8 mouse cellular contexts compared by ENCODE assay signal in genomic region chr4:126103590-126104068, GRCm38 (mm10). TPM values are rescaled to one million over a fixed set of nuclear protein-coding genes. Genes with fewer than 3 reads are reported as not detected.
DNase-seq lines count a peak whose midpoint lies in the region; ATAC-seq and TF ChIP-seq lines count a peak whose summit lies in the region.

Gene Stk40, plus strand, starts transcription at chr4:126103957.

- no peak for TF ChIP-seq EP300 in liver, embryonic 14.5 days (IDR thresholded peaks at IDR 0.05; ENCODE audit: low read depth)
- peak; percentile 38 for TF ChIP-seq EP300 in stomach, postnatal 0 days (optimal IDR thresholded peaks at IDR 0.05)

- H3K9ac ChIP-seq in heart, embryonic 15.5 days, result peak within 1 kb of the TSS; percentile 90
- H3K9ac ChIP-seq in liver, embryonic 14.5 days (replicated peaks), result peak within 1 kb of the TSS; percentile 90
- H3K9ac ChIP-seq in neural tube, embryonic 11.5 days (ENCODE audit: low read length), result peak within 1 kb of the TSS; percentile 85
- H3K9ac ChIP-seq in stomach, postnatal 0 days (ENCODE audit: low read length), result peak within 1 kb of the TSS; percentile 95

- peak within 1 kb of the TSS; percentile 90 for H3K27ac ChIP-seq in forebrain, embryonic 10.5 days
- H3K27ac ChIP-seq in heart, embryonic 15.5 days, result peak within 1 kb of the TSS; percentile 94
- peak within 1 kb of the TSS; percentile 100 for H3K27ac ChIP-seq in liver, embryonic 14.5 days
- peak within 1 kb of the TSS; percentile 63 for H3K27ac ChIP-seq in neural tube, embryonic 11.5 days (ENCODE audit: low read depth, low read length)
- peak within 1 kb of the TSS; percentile 95 for H3K27ac ChIP-seq in stomach, postnatal 0 days (replicated peaks)

- peaks cover 21% of the 10 kb centered on the region for H3K36me3 ChIP-seq in forebrain, embryonic 10.5 days (replicated peaks)
- no peaks in the 10 kb centered on the region for H3K36me3 ChIP-seq in heart, embryonic 15.5 days
- no peaks in the 10 kb centered on the region for H3K36me3 ChIP-seq in liver, embryonic 14.5 days (replicated peaks; ENCODE audit: control insufficient read depth, insufficient read depth, low read depth)
- no peaks in the 10 kb centered on the region for H3K36me3 ChIP-seq in neural tube, embryonic 11.5 days (ENCODE audit: control insufficient read depth, insufficient read depth, low read length)
- no peaks in the 10 kb centered on the region for H3K36me3 ChIP-seq in stomach, postnatal 0 days (ENCODE audit: control insufficient read depth, insufficient read depth, low read length)

- peak; percentile 95 to 97 for DNase-seq in CD8-positive naive resting alpha-beta T cell, adult 2 months (ENCODE audit: low read depth in 2 of 2, low spot score in 2 of 2)
- DNase-seq in c-Kit-positive CD71-negative TER-119-negative erythroid progenitor cells, embryonic 14.5 days (ENCODE audit: low read depth), result peak; percentile 97
- DNase-seq in forebrain, embryonic 10.5 days (ENCODE audit: extremely low spot score, low spot score), result peak; percentile 98
- peak; percentile 96 to 98 for DNase-seq in kidney, postnatal 25 days
- DNase-seq in liver, embryonic 14.5 days (ENCODE audit: low read depth in 3 of 3, low spot score in 3 of 3), result peak; percentile 95 to 97 (median 97)
- peak; percentile 98 for DNase-seq in neural tube, embryonic 11.5 days (ENCODE audit: low spot score)
- peak; percentile 98 for DNase-seq in stomach, postnatal 0 days (ENCODE audit: low spot score)

- peak; percentile 91 for TF ChIP-seq CTCF in liver, embryonic 14.5 days (IDR thresholded peaks at IDR 0.05; ENCODE audit: low read depth)
- TF ChIP-seq CTCF in stomach, postnatal 0 days (IDR thresholded peaks at IDR 0.05; ENCODE audit: low read depth), result peak; percentile 83

- H3K4me2 ChIP-seq in heart, embryonic 15.5 days, result peak within 1 kb of the TSS; percentile 90
- H3K4me2 ChIP-seq in liver, embryonic 14.5 days (ENCODE audit: low read depth), result peak within 1 kb of the TSS; percentile 100
- H3K4me2 ChIP-seq in neural tube, embryonic 11.5 days (ENCODE audit: low read depth), result peak within 1 kb of the TSS; percentile 97
- H3K4me2 ChIP-seq in stomach, postnatal 0 days (replicated peaks; ENCODE audit: low read depth), result peak within 1 kb of the TSS; percentile 90

- WGBS in forebrain, embryonic 10.5 days, result under 1% methylated on average over 34 of the region's 34 CpGs
- WGBS in heart, embryonic 15.5 days, result 2% methylated on average over 34 of the region's 34 CpGs
- under 1% methylated on average over 34 of the region's 34 CpGs for WGBS in liver, embryonic 14.5 days (ENCODE audit: insufficient replicate concordance)
- WGBS in neural tube, embryonic 11.5 days, result under 1% methylated on average over 34 of the region's 34 CpGs
- 1% methylated on average over 34 of the region's 34 CpGs for WGBS in stomach, postnatal 0 days

- peak; percentile 94 for ATAC-seq in heart, embryonic 15.5 days (replicated peaks; ENCODE audit: insufficient number of reproducible peaks, insufficient read depth, low FRiP score, low read depth)
- peak; percentile 88 for ATAC-seq in liver, embryonic 14.5 days (ENCODE audit: insufficient read depth)
- peak; percentile 97 for ATAC-seq in neural tube, embryonic 11.5 days (ENCODE audit: insufficient read depth, low FRiP score, low TSS enrichment)
- peak; percentile 95 for ATAC-seq in stomach, postnatal 0 days (ENCODE audit: low FRiP score, low TSS enrichment)

- no peaks in the 10 kb centered on the region for H3K27me3 ChIP-seq in forebrain, embryonic 10.5 days (ENCODE audit: poor library complexity, severe bottlenecking)
- no peaks in the 10 kb centered on the region for H3K27me3 ChIP-seq in heart, embryonic 15.5 days
- no peaks in the 10 kb centered on the region for H3K27me3 ChIP-seq in liver, embryonic 14.5 days (ENCODE audit: control insufficient read depth, insufficient read depth, low read length)
- no peaks in the 10 kb centered on the region for H3K27me3 ChIP-seq in neural tube, embryonic 11.5 days (ENCODE audit: control insufficient read depth, insufficient read depth, low read length)
- H3K27me3 ChIP-seq in stomach, postnatal 0 days (ENCODE audit: control insufficient read depth, insufficient read depth, low read length), result no peaks in the 10 kb centered on the region

- no peaks in the 10 kb centered on the region for H3K9me3 ChIP-seq in forebrain, embryonic 10.5 days
- no peaks in the 10 kb centered on the region for H3K9me3 ChIP-seq in heart, embryonic 15.5 days (replicated peaks)
- no peaks in the 10 kb centered on the region for H3K9me3 ChIP-seq in liver, embryonic 14.5 days (ENCODE audit: control insufficient read depth, low read length)
- no peaks in the 10 kb centered on the region for H3K9me3 ChIP-seq in neural tube, embryonic 11.5 days (ENCODE audit: control insufficient read depth, low read length)
- H3K9me3 ChIP-seq in stomach, postnatal 0 days (ENCODE audit: control insufficient read depth, low read length), result no peaks in the 10 kb centered on the region

- H3K4me1 ChIP-seq in forebrain, embryonic 10.5 days, result peaks cover 62% of the 10 kb centered on the region
- H3K4me1 ChIP-seq in heart, embryonic 15.5 days (replicated peaks), result peaks cover 66% of the 10 kb centered on the region
- H3K4me1 ChIP-seq in liver, embryonic 14.5 days (replicated peaks; ENCODE audit: control insufficient read depth in 2 of 2, insufficient read depth in 2 of 2, low read length in 1 of 2), result peaks cover 43 to 47% of the 10 kb centered on the region in 2 experiments
- H3K4me1 ChIP-seq in neural tube, embryonic 11.5 days (ENCODE audit: control insufficient read depth, insufficient read depth, low read length), result peaks cover 20% of the 10 kb centered on the region
- H3K4me1 ChIP-seq in stomach, postnatal 0 days (replicated peaks; ENCODE audit: control insufficient read depth, insufficient read depth), result peaks cover 9% of the 10 kb centered on the region

- H3K4me3 ChIP-seq in forebrain, embryonic 10.5 days, result peak within 1 kb of the TSS; percentile 90
- peak within 1 kb of the TSS; percentile 94 for H3K4me3 ChIP-seq in heart, embryonic 15.5 days
- H3K4me3 ChIP-seq in liver, embryonic 14.5 days (ENCODE audit: insufficient read depth in 1 of 2, low read depth in 2 of 2, low read length in 2 of 2), result peak within 1 kb of the TSS; percentile 66 to 76
- peak within 1 kb of the TSS; percentile 95 for H3K4me3 ChIP-seq in neural tube, embryonic 11.5 days (ENCODE audit: low read depth, low read length)
- peak within 1 kb of the TSS; percentile 97 for H3K4me3 ChIP-seq in stomach, postnatal 0 days (ENCODE audit: low read depth, low read length)

RNA-seq across cellular contexts. Expression of gene Stk40, which starts in this region (rescaled TPM):
- polyA plus RNA-seq in forebrain, embryonic 10.5 days (2016; fragmentation: Nextera tagmentation; extraction: Ambion mirVana), result 43.7 and 45.5 TPM in 2 replicates
- 20.6 and 27.2 TPM in 2 replicates for polyA plus RNA-seq in heart, embryonic 15.5 days (2015; fragmentation: Nextera tagmentation; extraction: Ambion mirVana)
- polyA plus RNA-seq in liver, embryonic 14.5 days (2012; rRNA removed), result 4.3 and 5.6 TPM in 2 replicates
- polyA plus RNA-seq in liver, embryonic 14.5 days (2014; fragmentation: Nextera tagmentation; extraction: Ambion mirVana), result 8.2 and 9.0 TPM in 2 replicates
- 32.5 and 32.8 TPM in 2 replicates for polyA plus RNA-seq in neural tube, embryonic 11.5 days (2014; fragmentation: Nextera tagmentation; extraction: Ambion mirVana)
- 17.3 and 20.2 TPM in 2 replicates for polyA plus RNA-seq in stomach, postnatal 0 days (2015; fragmentation: Nextera tagmentation; extraction: Ambion mirVana)

Comparison
In these comparisons a context has a peak if more than half of its experiments do, and no peak if none do; other contexts are left out.
1. Peak in every context shown above with its lines: DNase-seq, ATAC-seq, H3K4me3 ChIP-seq and H3K27ac ChIP-seq.